Mouse (Mus musculus) brain, embryonic 14.5 days (tissue): ENCODE data around the gene Gramd4.

Experiments used
- CTCF ChIP-seq: fragments of 200-500 bp; IDR thresholded peaks from 2 replicates; pipeline ENCODE4 v1.5.1; 2012; ENCODE audit warnings: inconsistent platforms, mild to moderate bottlenecking, moderate library complexity, borderline replicate concordance; ENCODE audit not compliant: insufficient read depth, insufficient read length; ENCODE audit errors: extremely low read depth
- POLR2A ChIP-seq: fragments of 200-500 bp; IDR thresholded peaks from 2 replicates; pipeline ENCODE4 v1.6.1; 2012; ENCODE audit warnings: mild to moderate bottlenecking, inconsistent platforms, borderline replicate concordance; ENCODE audit not compliant: poor library complexity, insufficient read depth, insufficient read length, severe bottlenecking; ENCODE audit errors: extremely low read depth

DNA sequence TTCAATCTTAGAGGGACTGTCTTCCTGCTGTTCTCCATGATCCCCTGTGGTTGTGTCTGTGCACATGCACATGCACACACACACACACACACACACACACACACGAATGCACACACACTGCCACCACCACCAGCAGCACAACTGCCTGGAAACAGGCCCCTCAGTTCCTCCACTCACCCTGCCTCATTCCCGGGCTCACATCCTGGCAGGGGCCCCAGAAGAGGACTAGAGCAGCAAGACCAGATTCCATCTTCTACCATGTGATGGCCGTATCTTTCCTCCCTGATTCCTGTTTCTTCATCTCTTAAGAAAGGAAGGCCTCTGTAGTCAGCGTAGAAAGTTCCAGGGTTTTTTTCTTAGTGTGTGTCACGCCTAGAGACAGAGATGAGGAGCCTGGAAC is 22.0 kb downstream of the Gramd4 start:
- no peak for TF ChIP-seq CTCF
- no peak for TF ChIP-seq POLR2A
